Mouse (Mus musculus) left cerebral cortex, adult 11 months (tissue): Measurements from ENCODE around the gene Ptpn13.

ENCODE experiments used
- DNase-seq: peaks from one replicate; pipeline ENCODE4 v3.0.0; 2022; ENCODE audit warnings: low spot score

The Ptpn13 gene

DNA sequence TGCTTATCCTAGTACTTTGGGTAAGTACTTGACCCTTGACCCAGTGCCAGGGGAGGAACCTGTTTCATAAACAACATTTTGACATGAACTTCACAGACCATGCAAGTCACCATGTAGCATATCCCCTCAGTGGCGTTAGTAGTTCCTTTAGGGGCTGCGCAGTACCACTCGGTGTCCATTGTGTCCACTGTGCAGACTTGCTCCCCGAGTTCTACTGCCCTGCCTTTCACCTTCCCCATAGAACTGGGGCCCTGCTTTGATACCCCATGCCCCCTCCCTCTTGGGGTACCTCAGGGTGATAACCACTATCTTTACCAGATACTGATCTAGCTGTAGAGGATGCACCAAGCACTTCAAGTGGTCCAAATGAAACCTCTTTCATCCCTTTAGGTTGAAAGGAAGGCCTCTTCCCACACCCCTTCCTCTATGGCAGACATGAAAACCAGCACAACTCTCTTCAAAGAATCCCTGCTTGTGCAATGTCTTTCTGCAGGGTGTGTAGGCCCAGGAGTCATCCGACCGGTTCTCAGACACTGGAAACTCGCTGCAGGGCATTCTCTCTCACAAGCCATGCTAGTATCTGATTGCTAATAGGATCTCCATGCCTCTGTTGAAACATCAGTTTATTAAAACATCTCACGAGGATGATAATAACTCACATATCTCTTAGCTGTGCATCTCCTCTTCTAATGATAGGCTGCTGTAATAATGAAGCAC, 34.1 kb downstream of the Ptpn13 start:
- DNase-seq, result no peak

DNA sequence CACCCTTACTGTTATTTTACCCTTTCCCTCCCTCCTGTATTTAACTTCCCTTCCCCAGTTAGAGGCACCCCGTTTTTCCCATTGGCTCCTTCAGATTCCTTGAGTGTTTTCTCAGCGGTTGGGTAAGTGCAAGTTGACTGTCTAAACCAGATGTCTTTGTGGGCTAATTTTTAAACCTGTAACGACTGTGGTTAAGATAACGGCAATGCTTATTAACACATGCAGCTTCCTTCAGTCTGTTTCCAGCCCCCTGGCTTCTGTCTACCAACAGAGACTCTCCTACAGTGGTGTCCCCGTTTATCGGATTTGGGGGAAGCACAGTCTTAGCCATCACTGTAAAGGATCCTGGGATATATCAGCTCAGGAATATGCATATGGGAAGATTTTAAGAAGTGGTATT, 35.9 kb downstream of the Ptpn13 start:
- DNase-seq, result no peak

GRCm38 (mm10) chr5:103463661-103464219, 38.7 kb downstream of the Ptpn13 start:
- no peak for DNase-seq

- no peak for DNase-seq
Observed at GRCm38 (mm10) chr5:103464329-103464728, 39.3 kb downstream of the Ptpn13 start.

DNA sequence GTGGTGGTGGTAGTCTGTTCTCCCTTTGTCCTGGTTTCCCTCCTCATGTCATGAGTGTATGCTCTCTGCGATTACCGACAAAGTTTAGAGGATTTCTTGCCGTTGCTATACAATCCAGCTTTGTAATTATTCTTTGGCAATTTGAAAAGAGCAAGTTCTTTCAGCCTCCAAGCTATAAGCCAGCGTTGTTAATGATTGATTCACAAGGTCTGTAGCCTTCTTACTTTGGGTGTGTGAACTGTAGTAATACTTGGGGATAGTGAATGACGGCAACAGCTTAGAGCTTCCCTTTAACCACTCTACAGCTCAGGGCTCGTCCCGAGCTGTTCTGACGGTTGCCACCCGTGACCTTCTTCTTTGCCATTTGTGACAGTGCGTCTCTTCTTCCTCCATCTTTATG, 39.8 kb downstream of the Ptpn13 start:
- DNase-seq, result no peak

DNA sequence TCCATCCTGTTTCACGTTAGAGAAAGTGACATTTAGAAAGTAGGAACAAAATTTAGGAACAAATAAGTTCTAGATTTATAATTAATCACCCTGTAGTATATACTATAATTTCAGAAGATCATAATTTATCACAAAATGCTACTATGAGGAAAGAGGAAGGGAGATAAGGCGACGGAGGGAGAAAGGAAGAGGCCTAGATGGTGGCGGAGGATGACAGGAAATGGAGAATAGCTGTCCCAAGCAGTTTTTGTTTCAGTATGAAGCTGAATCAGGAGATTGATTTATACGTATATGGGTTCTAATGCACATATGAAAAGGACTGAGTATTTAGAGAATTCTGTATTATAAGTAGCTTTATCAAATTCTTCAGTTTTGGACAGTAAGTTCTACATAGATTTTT, 47.7 kb downstream of the Ptpn13 start:
- no peak for DNase-seq

GRCm38 (mm10) chr5:103473467-103474096, 48.6 kb downstream of the Ptpn13 start:
- DNase-seq, result no peak

DNA sequence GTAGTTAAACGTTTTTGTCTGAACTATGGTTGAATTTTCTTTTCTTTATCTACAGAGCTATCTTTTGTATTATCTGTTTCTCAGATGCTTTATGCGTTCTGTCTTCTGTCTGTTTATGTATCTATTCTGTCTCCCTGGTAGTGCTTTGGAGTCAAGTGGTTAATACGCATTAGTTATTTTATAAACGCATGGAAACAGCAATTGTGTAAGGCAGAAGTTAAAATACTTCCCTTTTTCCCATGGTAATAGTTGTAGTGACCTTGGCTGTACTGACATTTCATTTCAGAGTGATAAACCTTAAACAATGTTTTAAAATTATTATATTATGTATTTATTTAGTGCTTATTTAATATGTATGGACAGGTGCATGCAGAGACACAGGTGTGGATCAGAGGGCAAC, 49.3 kb downstream of the Ptpn13 start:
- no peak for DNase-seq

DNA sequence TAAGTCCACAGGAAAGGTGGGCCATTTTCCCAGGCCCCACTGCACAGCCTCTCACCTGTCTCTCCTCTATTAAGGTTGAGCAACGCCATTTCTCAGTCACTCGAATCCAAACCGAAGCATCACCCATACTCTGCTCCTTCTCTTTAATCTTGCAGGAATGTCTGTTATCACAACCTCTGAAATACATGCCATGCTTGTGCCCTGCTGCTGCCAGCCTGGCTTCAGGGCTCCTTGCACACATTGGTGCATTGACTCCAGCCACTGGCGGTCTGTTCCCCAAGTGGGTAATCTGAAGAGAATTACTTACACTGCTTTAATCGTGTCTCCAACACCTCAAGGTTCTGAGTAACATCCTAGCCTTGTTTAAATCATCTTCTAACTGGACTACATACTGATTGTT, 50.5 kb downstream of the Ptpn13 start:
- DNase-seq, result no peak

DNA sequence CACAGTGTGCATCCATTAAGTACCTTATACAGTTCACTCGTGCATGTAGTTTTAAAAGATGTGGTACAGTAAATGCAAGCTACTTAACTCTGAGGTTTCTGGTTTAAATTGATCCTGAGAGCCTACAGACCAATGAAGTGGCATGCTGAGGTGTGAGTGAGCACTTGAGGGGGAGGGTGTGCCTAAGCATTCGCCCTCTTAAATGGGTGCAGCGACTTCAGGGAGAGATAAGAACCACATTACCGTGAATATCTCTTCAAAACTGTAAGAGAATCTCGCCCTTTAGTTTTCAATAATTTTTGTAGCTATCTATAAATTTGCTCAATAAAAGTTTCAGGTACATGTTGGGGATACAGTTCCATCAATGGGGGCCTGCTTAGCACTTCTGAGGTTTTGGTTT, 54.5 kb downstream of the Ptpn13 start:
- DNase-seq, result no peak

DNA sequence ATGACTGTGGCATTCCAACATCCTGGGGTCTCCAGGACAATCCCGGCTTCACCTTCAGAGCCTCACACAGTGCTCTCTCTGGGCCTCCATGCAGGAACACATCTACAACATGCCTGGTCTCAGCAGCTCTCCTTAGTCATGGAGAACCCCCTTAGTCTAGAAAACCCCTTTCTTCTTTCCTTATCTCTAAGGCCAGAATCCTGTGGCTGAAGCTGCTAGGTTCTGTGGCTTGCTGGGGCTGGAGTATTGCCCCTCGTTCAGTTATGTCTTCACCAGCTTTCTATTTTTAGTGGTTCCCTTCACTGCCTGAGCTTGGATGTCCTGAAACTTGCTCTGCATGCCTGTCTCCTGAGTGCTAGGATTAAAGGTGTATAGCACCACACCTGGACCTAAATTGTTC, 56.2 kb downstream of the Ptpn13 start:
- no peak for DNase-seq

DNA sequence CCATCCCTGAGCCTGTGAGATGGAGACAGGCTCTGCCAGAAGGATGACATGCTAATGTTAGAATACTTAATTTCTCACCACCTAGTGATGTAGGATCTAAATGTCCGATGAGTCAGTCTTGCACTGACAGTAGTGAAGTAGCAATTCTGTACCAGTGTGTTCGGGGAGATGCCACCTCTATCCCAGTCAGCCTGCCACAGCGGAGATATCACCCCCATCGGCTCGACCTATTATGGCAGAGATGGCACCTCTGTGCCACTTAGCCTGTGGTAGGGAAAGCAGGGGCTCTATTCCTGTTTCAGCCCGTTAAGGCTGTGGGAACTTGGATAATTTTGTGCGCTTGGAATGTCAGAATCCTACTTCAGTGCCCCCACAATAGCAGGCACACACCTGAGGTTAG, 62.0 kb downstream of the Ptpn13 start:
- DNase-seq, result no peak

GRCm38 (mm10) chr5:103490964-103491363, 66.0 kb downstream of the Ptpn13 start:
- DNase-seq, result no peak

- no peak for DNase-seq
Observed at GRCm38 (mm10) chr5:103491788-103492187, 66.8 kb downstream of the Ptpn13 start.

DNA sequence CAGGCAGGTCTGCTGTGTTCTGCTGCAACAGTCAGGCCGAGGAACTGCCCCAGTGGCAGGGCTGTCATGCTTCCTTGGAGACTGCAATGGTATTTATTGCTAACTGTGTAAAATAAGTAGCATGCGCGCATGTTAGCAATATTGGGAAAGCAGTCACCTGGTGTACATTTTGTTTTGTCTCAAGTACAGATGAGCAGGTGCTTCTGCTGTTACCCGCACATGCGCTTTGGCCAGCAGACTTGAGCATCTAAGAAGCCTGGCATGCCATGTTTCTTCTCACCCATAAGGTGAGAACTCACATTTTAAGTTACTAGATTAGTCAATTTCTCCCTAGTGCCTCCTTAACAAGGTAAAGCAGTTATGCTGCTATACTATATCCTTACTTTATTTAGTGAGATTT, 72.1 kb downstream of the Ptpn13 start:
- no peak for DNase-seq

DNA sequence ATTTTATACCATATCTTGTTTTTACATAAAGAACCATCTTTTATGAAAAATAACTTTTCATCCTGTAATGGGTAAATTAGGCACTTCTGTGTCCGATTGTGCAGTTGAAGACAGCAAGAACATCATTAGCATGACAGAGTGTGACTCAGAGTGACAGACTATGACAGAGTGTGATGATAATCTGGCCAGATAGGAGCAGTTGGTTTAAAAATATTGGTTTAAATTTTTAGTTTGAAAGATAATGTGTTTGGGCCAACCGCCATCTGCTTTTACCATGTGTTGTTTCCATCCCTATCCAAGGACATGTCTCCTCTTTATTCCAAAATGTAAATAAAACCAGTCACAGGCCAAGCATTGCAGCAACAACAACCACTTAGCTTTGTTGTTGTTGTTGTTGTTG, 72.5 kb downstream of the Ptpn13 start:
- no peak for DNase-seq

DNA sequence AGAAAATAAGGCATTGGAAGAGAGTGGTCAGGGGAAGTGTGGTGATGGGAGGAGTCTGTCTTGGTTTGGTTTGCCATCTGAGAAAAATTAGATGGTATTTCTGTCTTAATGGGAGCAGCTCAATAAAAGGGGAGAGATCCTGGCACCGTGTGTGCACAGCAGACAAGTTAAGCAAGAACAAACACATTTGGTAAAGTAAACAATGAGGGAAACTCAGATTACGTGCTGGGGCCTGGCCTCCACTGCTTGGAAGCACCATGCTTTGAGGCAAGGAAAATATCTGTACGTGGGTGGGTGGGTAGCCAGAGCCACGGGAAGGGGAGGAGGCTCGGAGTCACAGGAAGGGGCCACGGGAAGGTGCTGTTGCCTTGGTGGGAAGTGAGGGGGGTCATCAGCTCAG, 74.3 kb downstream of the Ptpn13 start:
- DNase-seq, result no peak

- no peak for DNase-seq
Observed at GRCm38 (mm10) chr5:103501076-103501475, 76.1 kb downstream of the Ptpn13 start.

- no peak for DNase-seq
Observed at GRCm38 (mm10) chr5:103501839-103502238, 76.8 kb downstream of the Ptpn13 start.

- no peak for DNase-seq
Observed at GRCm38 (mm10) chr5:103513162-103513561, 88.2 kb downstream of the Ptpn13 start.

DNA sequence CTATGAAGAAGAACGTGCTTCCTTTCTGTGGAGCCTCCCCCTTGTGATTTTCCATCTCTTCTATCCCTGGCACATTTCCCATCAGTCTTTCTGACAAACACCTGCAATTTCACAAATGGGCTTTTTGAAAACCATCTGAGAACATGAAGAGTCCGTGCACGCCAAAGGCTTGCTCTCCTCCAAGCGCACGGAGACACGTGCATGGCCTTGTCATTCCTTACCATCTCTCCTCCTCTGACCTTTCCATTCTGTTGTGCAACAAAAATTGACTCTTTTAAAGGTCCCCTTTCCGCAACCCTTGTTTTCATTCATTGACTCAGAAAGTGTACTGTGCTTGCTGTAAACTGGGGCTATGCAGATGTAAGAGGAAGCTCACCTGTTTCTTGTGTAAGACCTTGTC, 89.4 kb downstream of the Ptpn13 start:
- no peak for DNase-seq

DNA sequence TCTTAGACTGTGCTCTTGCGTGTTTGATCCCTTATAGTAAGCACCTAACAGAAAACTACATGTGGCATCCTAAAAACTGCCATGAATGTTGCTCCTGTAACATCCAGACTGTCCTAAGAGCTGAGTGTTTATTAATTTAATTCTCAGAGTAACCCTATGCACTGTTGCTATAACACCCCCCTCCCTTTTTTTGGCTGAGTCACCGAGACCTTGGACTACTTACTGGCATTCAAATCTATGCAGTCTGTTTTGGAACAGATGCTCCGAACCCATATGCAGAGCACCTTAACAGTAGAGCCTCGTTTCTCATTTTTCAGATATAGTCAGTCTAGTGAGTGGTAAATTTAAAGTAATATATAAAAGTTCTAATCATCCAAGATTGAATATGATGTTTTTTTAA, 90.9 kb downstream of the Ptpn13 start:
- no peak for DNase-seq

DNA sequence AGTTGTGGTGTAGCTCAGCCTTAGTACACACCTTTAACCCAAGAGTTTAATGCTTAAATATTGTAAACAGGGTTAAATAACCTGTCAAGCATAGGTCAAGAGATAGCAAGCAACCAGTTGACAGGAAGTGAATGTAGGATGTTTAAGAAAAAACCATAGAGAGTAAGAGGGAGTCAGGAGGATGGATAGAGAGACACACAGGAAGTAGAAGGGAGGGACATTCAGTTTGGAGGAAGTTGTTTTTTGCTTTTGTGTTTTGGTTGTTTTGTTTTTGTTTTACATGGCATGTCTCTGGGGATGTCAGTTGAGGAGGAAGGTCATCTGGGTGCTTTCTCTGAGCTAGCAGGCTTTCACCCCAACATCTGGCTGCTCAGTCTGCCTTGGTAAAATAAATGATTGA, 91.6 kb downstream of the Ptpn13 start:
- no peak for DNase-seq

DNA sequence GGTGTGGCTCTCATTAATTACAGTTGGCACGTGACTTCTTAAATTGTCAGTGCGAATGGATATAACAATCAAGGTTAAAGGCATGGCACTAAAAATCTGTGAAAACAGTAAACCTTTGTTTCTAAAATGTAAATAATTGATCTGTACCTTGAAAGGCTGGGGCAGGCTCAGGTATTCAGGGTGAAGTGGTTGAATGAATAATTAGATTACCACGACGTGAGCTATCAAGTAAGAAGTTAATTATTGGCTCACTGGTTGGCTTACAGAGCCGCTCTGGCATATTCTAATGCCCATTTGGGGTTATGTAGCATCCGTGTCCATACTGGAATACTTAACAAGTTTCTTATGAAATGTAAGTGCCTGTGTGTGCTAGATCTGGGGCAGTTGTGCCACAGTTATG, 92.6 kb downstream of the Ptpn13 start:
- DNase-seq, result no peak
